Mouse (Mus musculus) testis, adult 2 months (tissue): ENCODE measurements around the gene Stard3. TPM values are rescaled to one million over a fixed set of nuclear protein-coding genes. Genes with fewer than 3 reads are reported as not detected.

ENCODE experiments used
- H3K27ac ChIP-seq: fragments of 200-500 bp; 2 replicates; pipeline ENCODE4 v1.5.1; 2012; ENCODE audit warnings: low read depth, low read length; ENCODE audit not compliant: control insufficient read depth, insufficient read depth
- H3K27me3 ChIP-seq: fragments of 200-500 bp; 2 replicates; pipeline ENCODE4 v1.6.1; 2012; ENCODE audit warnings: mild to moderate bottlenecking, low read length, moderate library complexity; ENCODE audit not compliant: control insufficient read depth, insufficient read depth
- H3K36me3 ChIP-seq: fragments of 200-500 bp; 2 replicates; pipeline ENCODE4 v1.6.1; 2012; ENCODE audit warnings: mild to moderate bottlenecking, low read length; ENCODE audit not compliant: control insufficient read depth, insufficient read depth
- H3K4me1 ChIP-seq: fragments of 200-500 bp; 2 replicates; pipeline ENCODE4 v1.6.1; 2012; ENCODE audit warnings: low read length; ENCODE audit not compliant: control insufficient read depth, insufficient read depth
- H3K4me3 ChIP-seq: fragments of 200-500 bp; 2 replicates; pipeline ENCODE4 v1.5.1; 2012; ENCODE audit warnings: low read depth, mild to moderate bottlenecking, low read length, moderate library complexity, mixed read lengths; ENCODE audit not compliant: control insufficient read depth
- CTCF ChIP-seq: fragments of 200-500 bp; IDR thresholded peaks from 2 replicates; pipeline ENCODE4 v1.5.1; 2012; ENCODE audit warnings: low read depth, mild to moderate bottlenecking, inconsistent platforms, low read length, moderate library complexity; ENCODE audit not compliant: control insufficient read depth, insufficient read depth, insufficient replicate concordance
- POLR2A ChIP-seq: fragments of 200-500 bp; IDR thresholded peaks from 2 replicates; pipeline ENCODE4 v1.6.1; 2012; ENCODE audit warnings: low read depth, mild to moderate bottlenecking, inconsistent platforms, low read length, moderate library complexity; ENCODE audit not compliant: control insufficient read depth
- polyA plus RNA-seq: library from polyadenylated mRNA; depleted of rRNA; stranded (reverse); fragments of >200 nt; gene quantifications from 2 replicates; pipeline ENCODE4 v1.2.3, GENCODE M21; 2012

Stard3 gene
- polyA plus RNA-seq, 1 experiment = 24.3 TPM

- Histone ChIP-seq H3K27ac (no peak overlapping the region), H3K4me1 (peaks cover 15% of the 10 kb centered on the region), H3K27me3 (no peaks in the 10 kb centered on the region), H3K4me3 (peak overlapping the region; percentile 26), H3K36me3 (no peaks in the 10 kb centered on the region)
- TF ChIP-seq CTCF = no peak
Observed at GRCm38 (mm10) chr11:98386596-98386995, 28.4 kb downstream of the Stard3 start.

- Histone ChIP-seq H3K27me3 (no peaks in the 10 kb centered on the region), H3K4me1 (peaks cover 15% of the 10 kb centered on the region), H3K4me3 (no peak overlapping the region; the same call in 1 of the 2 replicates), H3K27ac (no peak overlapping the region), H3K36me3 (no peaks in the 10 kb centered on the region)
- TF ChIP-seq CTCF (no peak), POLR2A (no peak)
Observed at GRCm38 (mm10) chr11:98387056-98387577, 28.9 kb downstream of the Stard3 start.

DNA sequence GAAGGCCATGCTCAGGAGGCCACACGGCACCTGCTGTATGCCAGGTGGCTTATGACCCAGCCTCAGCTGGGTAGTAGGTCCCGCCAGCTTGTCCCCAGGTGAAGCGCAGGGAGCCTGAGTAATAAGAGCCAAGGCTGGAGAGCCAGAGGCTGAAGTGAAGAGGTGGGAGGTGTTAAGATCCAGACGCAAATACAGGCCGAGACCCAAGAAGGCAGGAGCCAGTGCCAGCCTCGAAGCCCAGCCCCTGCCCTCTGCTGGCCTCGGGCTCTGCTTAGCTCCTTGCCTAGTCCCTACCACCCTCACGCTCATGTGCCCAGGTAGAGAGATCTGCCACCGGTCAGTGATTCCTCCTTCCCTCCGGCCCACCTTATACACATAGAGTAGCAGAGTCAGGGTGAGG, 30.1 kb downstream of the Stard3 start:
- no peak overlapping the region for H3K27ac ChIP-seq
- H3K4me1 ChIP-seq = peaks cover 20% of the 10 kb centered on the region
- H3K4me3 ChIP-seq = no peak overlapping the region
- H3K27me3 ChIP-seq = no peaks in the 10 kb centered on the region
- TF ChIP-seq CTCF (no peak), POLR2A (no peak)
- H3K36me3 ChIP-seq = no peaks in the 10 kb centered on the region

- H3K27ac ChIP-seq = no peak overlapping the region
- H3K27me3 ChIP-seq = no peaks in the 10 kb centered on the region
- H3K4me3 ChIP-seq = no peak overlapping the region
- H3K4me1 ChIP-seq = peaks cover 30% of the 10 kb centered on the region
- TF ChIP-seq POLR2A = no peak
- TF ChIP-seq CTCF = peak; percentile 39; the same call in 1 of the 2 replicates
- H3K36me3 ChIP-seq = no peaks in the 10 kb centered on the region
Observed at GRCm38 (mm10) chr11:98389221-98389780, 31.1 kb downstream of the Stard3 start.

GRCm38 (mm10) chr11:98390141-98390540, 32.0 kb downstream of the Stard3 start:
- H3K27me3 ChIP-seq = no peaks in the 10 kb centered on the region
- no peak overlapping the region for H3K4me3 ChIP-seq
- H3K27ac ChIP-seq = no peak overlapping the region
- no peak for TF ChIP-seq POLR2A
- H3K36me3 ChIP-seq = no peaks in the 10 kb centered on the region
- H3K4me1 ChIP-seq = peaks cover 33% of the 10 kb centered on the region

DNA sequence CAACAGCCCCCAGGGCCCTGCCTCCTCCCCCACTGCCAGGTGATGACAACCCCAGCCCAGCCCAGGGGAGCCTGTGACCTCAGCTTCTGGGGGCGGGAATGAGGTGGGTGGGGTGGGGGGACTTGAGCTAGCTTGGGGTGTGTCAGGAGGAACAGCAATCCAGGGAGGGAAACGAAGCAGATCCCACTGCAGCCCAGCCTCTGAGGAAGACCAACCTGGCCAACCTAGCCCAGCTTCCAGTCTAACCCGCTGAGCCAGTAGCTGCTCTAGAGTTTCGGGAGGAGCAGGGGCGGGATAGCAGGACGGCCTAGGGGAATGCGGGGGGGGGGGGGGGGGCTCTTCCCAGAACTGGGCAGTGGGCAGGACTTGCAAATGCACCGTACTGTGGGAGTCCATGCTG, 33.9 kb downstream of the Stard3 start:
- H3K27me3 ChIP-seq = no peaks in the 10 kb centered on the region
- no peak overlapping the region for H3K27ac ChIP-seq
- peaks cover 29% of the 10 kb centered on the region for H3K4me1 ChIP-seq
- no peak overlapping the region for H3K4me3 ChIP-seq
- TF ChIP-seq POLR2A (no peak), CTCF (no peak)
- no peaks in the 10 kb centered on the region for H3K36me3 ChIP-seq

GRCm38 (mm10) chr11:98392645-98393044, 34.5 kb downstream of the Stard3 start:
- peaks cover 26% of the 10 kb centered on the region for H3K4me1 ChIP-seq
- no peaks in the 10 kb centered on the region for H3K27me3 ChIP-seq
- H3K4me3 ChIP-seq = no peak overlapping the region

DNA sequence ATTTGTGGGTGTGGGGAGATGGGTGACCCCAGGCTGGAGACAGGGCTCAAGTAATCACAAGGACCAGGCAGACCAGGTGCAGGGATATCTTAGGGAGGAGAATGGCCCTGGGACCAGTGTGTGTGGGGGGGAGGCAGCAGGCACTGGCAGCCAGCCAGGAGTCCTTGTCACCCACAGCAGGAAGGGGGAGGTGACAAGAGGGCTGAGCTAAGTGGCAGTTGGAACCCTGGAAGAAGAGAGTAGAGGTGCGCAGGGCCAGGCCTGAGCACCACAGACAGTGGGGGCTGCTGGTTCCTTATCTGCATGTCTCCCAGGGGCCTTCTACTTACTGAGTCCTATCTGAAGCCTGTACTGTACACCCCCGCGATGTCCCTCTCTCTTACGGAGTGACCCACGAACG, 35.1 kb downstream of the Stard3 start:
- peaks cover 26% of the 10 kb centered on the region for H3K4me1 ChIP-seq
- H3K27me3 ChIP-seq = no peaks in the 10 kb centered on the region
- H3K36me3 ChIP-seq = no peaks in the 10 kb centered on the region
- no peak overlapping the region for H3K4me3 ChIP-seq
- TF ChIP-seq POLR2A = peak; percentile 22; the same call in 1 of the 2 replicates
- no peak for TF ChIP-seq CTCF
- peak overlapping the region; percentile 51 for H3K27ac ChIP-seq

More at GRCm38 (mm10) chr11:98392645-98393044, 34.5 kb downstream of the Stard3 start:
- no peak overlapping the region for H3K27ac ChIP-seq
- no peak for TF ChIP-seq POLR2A
- TF ChIP-seq CTCF = no peak
- no peaks in the 10 kb centered on the region for H3K36me3 ChIP-seq

- H3K27ac ChIP-seq = no peak overlapping the region
- no peaks in the 10 kb centered on the region for H3K27me3 ChIP-seq
- TF ChIP-seq POLR2A (no peak), CTCF (no peak)
- no peak overlapping the region for H3K4me3 ChIP-seq
- peaks cover 20% of the 10 kb centered on the region for H3K4me1 ChIP-seq
- no peaks in the 10 kb centered on the region for H3K36me3 ChIP-seq
Observed at GRCm38 (mm10) chr11:98394301-98394700, 36.1 kb downstream of the Stard3 start.
